Mouse (Mus musculus) testis, postnatal 14 days (tissue): Measurements from ENCODE around the gene Tifab.
"Not testable (repeated sequence)": the region's sequence is repeated elsewhere in the genome, so short reads cannot be mapped to it uniquely, and the experiment has no call there.

Experiments
- DNase-seq: peaks from one replicate; pipeline ENCODE4 v3.0.0; 2021; ENCODE audit warnings: low spot score

Tifab gene

DNA sequence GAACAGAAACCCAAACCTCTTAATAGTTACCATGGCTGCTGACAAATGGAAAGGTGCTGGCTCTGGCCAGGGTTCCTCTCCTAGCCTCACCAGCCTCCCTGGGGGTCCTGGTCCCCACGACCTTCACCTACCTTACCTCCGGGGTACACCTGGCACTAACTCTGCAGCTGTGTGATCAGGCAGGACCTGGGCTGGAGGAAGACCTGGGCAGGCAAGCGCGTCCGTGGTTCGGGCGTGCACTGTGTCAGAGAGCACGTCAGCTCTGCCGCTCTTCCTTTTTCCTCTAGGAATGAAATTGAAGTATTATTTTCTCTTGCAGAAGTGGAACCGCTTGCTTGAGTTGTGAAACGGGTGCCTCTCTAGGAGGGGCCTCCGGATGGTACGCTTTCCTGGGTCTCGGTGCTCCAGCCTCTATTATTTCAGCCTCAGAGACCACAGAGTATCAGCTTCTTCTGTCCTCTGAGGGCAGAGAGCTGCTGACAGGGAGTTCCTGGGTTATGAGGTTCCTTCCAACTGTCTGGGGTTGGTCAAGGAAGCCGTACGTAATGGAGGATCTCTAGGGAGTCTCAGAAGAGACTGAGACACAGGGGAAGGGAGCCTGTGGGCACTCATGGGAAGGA, at the start of gene Tifab:
Gene Tifab, minus strand, starts transcription at position 470 of the 620 bp plus-strand sequence.
- DNase-seq, result no peak

- no peak for DNase-seq
Observed at GRCm38 (mm10) chr13:56226175-56226954, 47.7 kb upstream of the Tifab start.

DNA sequence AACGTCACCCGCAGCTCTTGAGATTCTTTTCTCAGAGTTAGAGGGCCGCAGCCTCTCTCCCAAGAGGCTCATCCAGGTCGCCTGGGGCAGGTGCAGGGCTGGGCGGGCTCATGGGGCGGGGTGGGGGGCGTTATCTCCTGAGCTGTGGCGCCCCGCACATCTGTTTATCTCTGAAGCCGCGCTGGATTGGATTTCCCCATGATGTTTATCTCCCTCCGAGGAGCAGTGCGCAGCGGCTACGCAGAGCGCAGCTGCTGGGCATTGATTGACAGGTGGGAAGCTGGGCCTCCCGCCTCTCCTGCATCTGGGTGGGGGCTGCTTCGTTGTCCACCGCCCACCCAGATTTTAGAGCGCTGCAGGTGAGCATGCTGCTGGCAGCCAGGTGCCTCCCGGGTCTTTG, 44.9 kb upstream of the Tifab start:
- DNase-seq, result no peak

DNA sequence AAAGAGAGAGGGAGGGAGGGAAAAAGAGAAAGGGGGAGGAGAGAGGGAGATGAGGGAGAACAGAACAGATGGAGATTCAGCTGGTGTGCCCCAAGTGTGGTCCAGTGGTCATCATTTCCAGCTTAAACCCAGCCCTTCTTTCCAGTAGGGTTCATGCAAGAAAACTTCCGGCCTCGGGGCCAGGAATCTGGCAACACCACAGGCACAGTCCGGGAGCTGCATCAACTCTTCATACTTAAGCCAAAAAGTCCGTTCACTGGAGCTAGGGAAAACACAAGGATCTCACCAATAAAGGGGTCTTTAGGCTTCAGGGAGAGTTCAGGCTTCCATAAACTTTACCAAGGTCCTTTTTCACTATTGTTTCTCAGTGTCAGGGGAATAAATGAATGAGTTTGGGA, 44.2 kb upstream of the Tifab start:
- no peak for DNase-seq

GRCm38 (mm10) chr13:56221995-56222848, 43.5 kb upstream of the Tifab start:
- DNase-seq, result no peak

DNA sequence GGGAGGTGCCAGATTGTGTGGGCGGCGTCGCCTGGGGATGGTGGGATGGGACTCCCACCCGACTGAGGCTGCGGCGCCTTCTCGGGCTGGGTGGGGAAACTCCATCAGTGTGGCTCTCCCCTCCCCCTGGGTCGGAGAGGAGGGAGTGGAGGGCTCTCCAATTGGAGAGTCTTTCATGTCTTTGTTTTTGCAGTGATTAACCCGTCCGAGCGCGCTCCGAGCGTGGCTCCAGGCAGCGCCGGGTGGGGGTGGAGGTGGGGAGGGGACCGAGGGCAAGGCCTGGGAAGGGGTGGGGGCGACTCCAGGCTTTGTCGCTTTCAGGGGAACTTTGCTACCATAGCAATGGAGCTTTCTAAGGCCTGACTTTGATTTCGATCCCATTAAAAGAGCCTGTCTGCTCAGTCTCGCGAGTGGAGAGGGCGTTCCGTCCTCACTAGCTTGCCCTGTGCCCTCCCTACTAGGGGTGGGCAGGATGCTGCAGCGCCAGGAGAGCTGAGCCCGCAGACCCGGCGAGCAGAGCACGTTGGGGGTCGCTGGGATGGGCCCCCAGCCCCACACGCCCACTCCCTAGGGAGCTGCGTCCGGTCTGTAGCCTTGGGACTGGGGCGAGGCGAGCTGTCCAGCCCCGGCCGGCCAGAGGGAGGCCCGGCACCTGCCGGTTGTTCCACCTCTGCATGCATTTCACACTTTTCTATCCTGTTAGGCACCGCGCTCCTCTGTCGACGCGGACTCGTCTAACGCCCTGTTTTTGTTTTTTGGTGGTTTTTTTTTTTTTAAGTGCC, 42.6 kb upstream of the Tifab start:
- DNase-seq, result no peak

DNA sequence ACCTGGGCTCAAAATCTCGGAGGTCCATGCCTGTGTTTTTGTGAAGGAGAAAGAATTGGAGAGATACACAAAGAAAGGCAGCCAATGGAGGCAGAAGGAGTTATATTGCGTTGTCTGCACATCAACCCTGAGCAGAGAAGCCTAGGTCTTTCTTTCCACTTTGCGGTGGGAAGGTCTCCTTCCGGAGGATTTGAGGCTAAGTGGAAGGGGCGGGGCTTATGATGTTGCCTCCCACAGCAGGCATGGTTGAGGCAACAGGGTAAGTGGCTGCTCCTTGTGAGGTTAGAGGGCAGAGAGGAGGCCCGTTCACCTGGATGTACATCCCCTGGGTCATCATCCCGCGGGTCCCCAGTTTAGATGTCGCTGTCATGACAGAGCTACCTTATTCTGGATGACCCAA, 40.6 kb upstream of the Tifab start:
- DNase-seq, result no peak

- no peak for DNase-seq
Observed at GRCm38 (mm10) chr13:56216090-56216489, 37.4 kb upstream of the Tifab start.

DNA sequence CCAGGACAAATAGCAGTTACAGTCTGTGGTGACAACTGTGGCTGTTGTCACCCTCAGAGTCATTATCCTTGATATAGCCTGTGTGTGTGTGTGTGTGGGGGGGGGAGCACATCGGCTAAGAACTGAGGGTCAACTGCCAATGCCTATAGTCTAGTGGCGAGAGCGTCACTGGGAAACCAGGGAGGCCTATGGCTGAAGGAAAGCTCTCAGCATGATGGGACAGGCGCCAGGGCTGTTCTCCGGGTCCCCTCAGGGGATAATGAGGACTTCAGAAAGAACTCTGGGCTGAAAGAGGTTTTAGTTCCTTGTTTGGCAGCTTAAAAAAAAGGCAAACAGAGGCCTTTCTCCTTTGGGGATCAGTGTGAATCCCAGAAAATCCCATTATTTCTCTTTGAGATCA, 35.9 kb upstream of the Tifab start:
- no peak for DNase-seq

DNA sequence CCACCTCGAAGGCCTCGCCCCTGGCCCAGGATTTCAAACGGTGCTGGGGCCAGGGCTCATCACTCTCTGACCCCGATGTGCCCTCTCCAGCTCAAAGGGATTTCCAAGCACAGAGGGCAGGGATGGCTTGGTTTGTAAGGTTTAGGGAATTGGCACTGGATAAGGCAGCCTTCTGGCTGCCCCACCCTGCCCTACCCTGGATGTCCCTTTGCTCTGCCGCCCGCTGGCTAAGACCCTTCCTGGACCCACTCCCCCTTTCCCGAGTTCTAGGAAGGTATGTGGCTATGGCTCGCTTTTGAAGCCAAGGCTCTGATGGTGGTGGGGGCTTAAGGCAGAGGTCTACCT, 30.4 kb upstream of the Tifab start:
- DNase-seq, result no peak

DNA sequence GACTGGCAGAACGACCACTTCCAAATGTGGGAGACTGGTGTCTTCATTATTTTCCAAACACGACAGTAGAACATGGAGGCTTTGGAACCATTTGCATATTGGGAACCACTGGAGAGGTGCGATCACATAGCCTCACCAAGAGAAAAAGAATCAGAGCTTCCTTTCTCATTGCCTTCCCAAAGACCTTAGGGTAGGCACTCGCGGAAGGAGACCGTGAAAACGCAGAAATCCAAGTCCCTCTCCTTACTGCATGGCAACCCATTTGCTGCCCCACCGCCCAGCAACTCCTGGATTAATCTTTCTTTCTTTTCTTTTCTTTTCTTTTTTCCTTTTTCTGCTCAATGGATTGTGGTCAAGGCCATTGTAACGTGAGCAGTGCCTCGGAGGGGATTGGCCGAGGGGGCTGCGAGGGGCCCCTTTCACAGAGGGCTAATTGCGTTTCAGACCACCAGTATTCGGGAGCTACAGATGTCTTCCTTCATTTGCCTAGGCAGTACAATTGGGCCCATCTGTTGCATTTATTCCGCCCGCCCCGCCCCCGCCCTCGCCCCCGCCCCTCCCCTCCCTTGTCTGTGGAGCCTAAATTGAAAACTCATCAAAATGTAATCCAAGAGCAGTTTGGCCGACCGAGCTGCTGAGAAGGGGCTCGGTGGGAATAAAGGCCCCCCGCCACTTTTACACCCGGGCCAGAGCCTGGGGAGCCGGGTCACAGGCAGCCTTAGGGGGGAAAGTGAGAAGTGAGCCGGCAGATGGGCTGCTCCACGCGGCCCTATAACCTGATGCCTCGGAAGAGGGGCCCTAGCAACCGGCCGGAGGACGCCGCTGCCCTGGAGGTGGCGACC, 29.8 kb upstream of the Tifab start:
- no peak for DNase-seq

- DNase-seq, result no peak
Observed at GRCm38 (mm10) chr13:56199506-56199905, 20.8 kb upstream of the Tifab start.

DNA sequence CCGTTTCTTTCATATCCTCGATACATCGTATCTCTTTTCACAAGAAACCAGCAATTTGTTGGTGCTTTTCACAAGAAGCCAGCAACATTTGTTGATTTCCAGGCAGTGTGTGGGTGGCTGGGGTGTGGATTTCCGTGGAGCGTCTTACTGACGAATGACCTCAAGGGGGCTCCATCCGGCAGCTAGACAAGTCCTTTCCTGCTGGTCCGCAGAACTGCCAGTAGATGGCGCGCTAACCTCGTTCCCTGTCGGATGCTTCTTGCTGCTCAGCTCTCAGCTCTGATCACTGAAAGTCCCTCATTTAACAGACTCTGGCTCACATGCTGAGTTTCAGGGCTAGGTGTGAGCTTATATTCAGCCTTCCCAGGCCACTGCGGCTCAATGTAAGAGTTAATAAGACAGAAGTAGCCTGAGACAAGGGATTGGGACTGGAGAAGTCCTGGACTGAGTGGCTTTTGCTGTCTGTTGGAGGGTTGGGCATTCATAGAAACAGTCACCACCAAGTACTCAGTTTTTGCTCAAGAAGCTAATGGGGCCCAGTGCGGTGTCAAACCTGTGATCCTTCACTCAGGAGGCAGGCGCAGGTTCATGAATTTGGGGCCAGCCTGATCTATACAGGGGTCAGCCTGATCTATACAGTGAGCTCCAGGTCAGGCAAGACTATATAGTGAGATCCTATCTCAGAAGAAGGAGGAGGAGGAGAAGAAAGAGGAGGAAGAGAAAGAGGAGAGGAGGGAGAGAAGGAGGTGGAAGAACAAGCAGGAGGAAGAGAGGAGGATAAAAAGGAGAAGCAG, 19.0 kb upstream of the Tifab start:
- peak; percentile 84 for DNase-seq

DNA sequence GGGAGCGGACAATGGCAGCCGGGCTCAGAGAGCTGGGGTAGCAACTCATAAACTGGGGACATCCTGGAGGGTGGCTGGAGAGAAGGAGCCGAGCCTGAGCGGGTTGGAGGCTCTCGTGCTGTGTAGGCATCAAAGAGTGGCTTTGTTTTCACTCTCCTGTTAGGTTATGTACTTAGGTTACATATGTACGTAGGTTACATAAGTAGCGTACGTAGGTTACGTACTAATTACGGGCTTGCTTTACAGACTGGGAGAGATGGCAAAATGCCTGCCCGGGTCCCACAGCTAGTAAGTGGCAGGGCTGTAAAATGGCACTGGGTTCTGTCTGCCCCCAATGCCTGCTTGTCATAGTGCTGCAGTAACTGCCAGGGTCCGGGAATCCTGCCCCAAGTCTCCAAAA, 18.3 kb upstream of the Tifab start:
- DNase-seq, result no peak

DNA sequence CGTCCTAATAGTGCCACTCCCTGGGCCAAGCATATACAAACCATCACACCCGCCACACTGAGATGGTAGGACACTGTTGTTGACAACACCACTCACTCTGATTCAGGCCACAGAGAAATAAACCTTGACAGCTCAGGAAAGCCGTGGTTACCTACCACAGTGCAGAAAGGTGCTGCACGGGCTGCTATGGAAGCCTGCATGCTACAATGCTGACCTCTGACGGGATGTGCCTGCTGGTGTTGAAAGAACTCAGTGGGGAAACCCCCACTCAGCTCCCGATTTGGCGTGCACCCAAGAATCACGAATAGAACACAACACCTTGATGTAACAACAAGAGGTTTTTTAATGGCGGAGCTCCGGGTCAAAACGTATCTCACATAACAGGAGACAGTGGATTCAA, 17.1 kb upstream of the Tifab start:
- DNase-seq, result not testable (repeated sequence)

DNA sequence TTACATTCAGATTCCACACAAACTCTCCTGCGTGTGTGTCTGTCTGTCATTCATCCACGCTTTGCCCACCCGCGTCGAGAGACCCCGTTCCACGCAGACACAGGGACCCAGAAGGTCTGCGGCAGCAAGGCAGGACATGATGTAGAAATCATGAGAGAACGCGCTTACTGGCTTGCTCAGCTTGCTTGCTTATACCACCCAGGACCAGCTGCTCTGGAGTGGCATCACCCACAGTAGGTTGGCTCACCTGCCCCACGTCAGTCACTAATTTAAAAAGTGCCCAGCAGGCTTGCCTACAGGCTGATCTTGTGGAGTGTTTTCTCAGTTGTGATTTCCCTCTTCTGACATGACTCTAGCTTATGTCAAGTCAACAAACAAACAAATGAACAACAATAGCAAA, 15.5 kb upstream of the Tifab start:
- not testable (repeated sequence) for DNase-seq

- no peak for DNase-seq
Observed at GRCm38 (mm10) chr13:56191225-56191624, 12.5 kb upstream of the Tifab start.

DNA sequence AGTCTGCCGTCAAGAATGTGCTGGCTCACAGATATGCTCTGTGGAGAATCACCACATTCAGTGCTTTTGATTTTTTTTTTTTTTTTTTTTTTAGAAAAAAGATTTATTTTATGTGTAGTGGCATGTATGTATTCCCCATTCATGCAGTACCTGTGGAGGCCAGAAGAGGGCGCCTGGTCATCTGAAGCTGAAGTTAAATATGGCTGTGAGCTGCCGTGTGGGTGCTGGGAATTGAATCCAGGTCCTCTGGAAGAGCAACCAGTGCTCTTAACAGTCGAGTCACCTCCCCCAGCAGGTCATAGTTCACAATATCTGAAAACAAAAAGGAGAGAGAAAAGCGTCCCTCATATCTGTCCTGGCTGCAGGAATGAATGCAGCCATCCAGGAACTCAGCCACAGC, 11.0 kb upstream of the Tifab start:
- DNase-seq, result peak; percentile 32

- DNase-seq, result no peak
Observed at GRCm38 (mm10) chr13:56183687-56184086, 5.0 kb upstream of the Tifab start.

- no peak for DNase-seq
Observed at GRCm38 (mm10) chr13:56181424-56181823, 2.7 kb upstream of the Tifab start.
